Mouse (Mus musculus) cerebellum, postnatal 4 days (tissue): ENCODE measurements around the gene Tmem80.
A peak's percentile ranks its signal among the peaks of the same experiment; 100 is the strongest.

ENCODE experiments used
- DNase-seq, 2 experiments: peaks; one replicate each; pipeline ENCODE4 v3.0.0; 2022; ENCODE audit warnings: low spot score in 2 of 2, mixed read lengths in 1 of 2

Tmem80 gene

DNA sequence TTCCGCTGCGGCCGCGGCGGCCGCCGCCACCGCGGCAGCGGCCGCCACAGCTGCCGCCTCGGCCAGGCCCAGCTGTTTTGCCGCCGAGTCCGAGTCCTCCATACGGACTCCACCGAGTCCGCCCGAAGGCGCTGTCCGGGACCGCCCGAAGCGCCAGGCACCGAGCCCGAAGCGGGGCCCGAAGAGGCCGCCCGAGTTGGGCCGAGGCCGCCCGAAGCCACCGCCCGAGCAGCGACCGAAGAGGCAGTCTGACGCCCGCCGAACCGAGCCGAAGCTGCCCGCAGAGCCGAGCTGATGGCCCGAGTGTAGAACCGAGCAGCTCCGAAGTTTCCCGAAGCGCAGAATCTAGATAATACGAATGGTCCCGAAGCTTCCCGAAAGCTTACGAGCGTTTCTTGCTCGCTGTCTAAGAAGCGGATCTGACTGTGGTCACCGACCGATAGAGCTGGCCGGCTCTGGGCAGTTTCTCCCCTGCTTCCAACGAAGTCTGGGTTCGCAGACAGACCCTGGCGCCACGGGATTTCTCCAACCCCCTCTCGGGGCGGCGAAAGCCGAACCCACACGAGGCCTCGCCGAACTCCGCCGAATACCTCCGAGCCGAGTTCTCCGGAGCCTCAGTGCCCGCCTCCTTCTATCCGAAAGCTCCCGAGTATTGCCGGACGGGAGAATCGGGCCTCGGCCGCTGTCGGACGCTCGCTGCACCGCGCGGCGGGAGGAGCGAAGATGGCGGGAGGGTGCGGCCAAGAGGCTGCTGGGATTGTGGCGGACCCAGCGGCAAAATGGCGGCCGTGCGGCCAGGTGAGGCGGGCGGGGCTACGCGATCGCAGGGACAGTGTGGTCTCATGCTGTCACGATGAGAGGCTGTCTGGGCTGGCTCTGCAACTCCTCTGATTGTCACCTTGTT is at the start of gene Tmem80, which contains the start of gene Deaf1:
Gene Tmem80, plus strand, starts transcription at position 271 of the 904 bp plus-strand sequence.
Gene Deaf1, minus strand, starts transcription at position 222 of the 904 bp plus-strand sequence.
- DNase-seq = peak; percentile 99 to 100

DNA sequence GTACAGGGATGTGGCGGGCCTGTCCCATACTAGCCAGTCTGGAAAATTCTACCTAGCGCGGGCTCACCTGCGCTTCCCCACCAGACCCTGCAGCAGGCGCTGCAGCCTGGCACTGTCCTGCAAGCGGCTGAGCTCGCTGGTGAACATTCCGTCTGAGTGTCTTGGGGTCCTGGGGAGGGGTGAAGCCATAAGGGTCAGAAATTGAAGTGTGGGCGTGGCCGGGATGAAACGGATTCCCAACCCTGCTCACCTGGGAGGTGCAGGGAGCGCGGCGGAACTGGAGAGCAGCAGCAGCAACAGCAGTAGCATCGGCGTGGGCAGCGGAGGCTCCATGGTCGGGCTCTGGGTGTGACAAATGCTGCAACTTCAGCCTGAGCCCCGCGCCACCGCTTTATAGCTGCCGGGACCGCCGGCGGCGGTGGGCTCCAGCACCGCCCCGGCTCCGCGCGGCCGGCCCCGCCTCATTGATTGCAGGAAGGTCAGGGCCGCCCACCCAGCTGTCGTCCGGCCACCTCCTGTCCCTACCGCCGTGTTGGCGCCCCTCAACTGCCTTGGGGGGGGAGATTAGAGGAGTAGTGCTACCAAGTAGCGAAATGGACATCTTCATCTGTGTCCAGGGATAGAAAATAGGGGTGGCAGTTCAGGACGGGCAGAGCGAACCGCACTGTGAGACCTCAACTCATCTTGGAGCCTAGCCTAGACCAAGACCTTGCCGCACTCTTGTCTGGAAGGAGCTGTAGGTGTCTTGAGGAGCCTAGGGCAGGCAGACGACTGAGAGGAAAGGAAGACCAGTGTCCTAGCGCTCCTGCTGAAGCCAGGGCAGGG is 48.6 kb upstream of the Tmem80 start, which contains the start of gene Sct:
Gene Sct, minus strand, starts transcription at position 368 of the 825 bp plus-strand sequence.
- peak in 1 of 2 experiments; percentile 38 for DNase-seq

DNA sequence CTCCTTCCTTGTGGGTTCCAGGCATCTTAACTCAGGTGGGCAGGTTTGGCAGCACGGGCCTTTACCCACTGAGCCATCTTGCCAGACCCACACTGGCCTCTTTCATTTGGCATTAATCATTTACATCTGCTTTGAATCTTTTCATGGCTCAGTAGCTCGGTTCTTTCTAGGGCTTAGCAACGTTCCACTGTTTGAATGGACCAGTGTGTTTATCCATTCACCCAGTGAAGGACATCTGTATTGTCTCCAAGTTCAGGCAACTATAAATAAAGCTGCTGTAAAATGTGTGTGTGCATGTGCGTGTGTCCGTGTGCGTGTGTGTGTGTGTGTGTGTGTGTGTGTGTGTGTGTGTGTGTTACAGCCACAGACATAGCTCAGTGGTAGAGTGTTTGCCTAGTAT is 46.1 kb upstream of the Tmem80 start:
- no peak for DNase-seq

DNA sequence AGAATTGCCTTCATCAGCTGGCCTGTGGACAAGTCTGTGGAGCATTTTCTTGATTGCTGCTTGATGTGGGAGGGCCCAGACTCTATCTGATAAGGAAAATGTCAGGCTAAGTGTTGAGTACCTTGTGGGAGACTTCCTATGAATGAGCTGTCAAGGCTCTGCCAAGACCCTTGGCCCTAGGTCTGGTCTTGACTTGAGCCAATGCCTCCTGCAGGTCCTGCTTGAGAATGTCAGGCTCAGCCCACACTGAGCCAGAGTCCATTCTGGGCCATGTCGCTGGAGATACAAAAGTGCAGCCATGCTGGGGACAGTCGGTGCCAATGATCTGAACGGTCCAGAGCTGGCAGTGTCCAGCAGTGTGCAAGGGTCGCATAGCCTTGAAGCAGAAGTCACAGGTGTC is 44.8 kb upstream of the Tmem80 start:
- DNase-seq = no peak

GRCm38 (mm10) chr7:141288042-141288441 is 39.5 kb upstream of the Tmem80 start:
- DNase-seq = no peak

GRCm38 (mm10) chr7:141291921-141292582 is 35.5 kb upstream of the Tmem80 start, which contains the start of gene Drd4:
TSS of gene Drd4 (plus strand) at chr7:141292006.
- no peak for DNase-seq

DNA sequence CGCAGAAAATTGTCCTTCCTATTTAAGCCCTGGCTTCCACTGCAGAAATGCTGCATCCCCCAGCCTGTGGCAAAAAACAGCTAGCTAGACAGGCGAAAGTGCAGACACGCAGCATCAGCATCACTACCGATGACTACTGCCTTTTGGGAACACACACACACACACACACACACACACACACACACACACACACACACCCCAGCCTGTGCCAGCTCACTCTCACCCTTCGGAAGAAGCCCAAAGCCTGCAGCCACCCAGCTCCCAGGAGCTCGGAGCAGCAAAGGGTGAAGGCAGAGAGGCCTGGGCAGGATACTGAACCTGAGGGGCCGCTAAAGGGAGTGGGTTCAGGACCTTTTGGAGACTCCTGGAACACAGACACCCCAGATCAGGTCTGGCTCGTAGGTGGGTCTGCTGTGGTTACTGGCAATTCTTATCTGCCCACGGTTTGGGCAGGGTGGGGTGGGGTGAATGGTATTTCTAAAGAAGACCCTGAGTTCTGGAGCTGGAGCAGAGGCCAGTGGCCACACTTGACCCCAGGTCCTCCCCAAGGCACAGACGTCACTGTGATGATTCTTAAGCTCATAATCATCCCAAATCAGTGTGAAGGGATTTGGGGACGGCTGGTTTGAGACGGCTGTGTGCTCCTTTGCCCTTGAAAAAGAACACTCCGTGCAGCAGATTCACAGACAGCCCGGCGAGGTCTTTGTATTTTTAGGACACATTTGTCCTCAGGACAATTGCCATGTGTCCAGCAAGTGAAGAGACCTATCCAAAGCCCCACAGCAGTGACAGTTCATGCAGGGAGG is 34.8 kb upstream of the Tmem80 start:
- no peak for DNase-seq

DNA sequence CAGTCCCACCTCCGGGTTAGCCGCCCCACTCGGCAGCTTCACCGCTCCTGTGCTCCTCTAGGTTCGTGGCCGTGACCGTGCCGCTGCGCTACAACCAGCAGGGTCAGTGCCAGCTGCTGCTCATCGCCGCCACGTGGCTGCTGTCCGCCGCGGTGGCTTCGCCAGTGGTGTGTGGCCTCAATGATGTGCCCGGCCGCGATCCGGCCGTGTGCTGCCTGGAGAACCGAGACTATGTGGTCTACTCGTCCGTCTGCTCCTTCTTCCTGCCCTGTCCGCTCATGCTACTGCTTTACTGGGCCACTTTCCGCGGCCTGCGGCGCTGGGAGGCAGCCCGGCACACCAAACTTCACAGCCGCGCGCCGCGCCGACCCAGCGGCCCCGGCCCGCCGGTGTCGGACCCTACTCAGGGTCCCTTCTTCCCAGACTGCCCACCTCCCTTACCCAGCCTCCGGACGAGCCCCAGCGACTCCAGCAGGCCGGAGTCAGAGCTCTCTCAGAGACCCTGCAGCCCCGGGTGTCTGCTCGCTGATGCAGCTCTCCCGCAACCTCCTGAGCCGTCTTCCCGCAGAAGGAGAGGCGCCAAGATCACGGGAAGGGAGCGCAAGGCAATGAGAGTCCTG is 33.6 kb upstream of the Tmem80 start:
- no peak for DNase-seq

- no peak for DNase-seq
Measured at GRCm38 (mm10) chr7:141294479-141294878, 33.1 kb upstream of the Tmem80 start.

DNA sequence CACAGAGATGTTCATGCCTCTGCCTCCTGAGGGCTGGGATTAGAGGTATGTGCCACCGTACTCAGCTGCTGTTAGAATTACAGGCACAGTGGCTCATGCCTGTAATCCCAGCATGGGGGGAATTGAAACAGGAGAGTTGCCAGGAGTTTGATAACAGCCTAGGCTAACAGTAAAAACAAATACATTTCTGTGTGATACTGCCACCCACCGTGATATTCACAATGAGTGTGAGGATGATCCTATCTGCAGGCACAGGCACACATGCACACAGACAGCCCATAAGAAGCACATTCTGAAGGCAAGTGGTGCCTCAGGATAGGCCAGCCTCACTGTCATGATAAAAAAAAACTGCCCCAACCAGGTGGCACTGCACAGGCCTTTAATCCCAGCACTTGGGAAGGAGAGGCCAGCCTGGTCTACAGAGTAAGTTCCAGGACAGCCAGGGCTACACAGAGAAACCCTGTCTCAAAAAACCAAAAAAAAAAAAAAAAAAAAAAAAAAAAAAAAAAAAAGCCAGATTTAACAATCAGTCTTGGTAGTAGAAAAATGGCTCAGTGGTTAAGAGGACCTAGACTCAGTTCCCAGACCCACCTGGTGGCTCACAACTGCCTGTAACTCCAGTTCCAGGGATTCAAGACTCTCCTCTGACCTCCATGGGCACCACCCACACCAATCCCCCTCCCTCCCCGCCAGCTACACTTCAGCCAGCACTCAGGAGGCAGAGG is 29.5 kb upstream of the Tmem80 start:
- no peak for DNase-seq

GRCm38 (mm10) chr7:141299175-141299574 is 28.4 kb upstream of the Tmem80 start:
- DNase-seq = no peak

GRCm38 (mm10) chr7:141301386-141301785 is 26.2 kb upstream of the Tmem80 start:
- no peak for DNase-seq

- no peak for DNase-seq
Measured at GRCm38 (mm10) chr7:141302702-141303268, 24.8 kb upstream of the Tmem80 start.

- no peak for DNase-seq
Measured at GRCm38 (mm10) chr7:141304537-141304936, 23.0 kb upstream of the Tmem80 start.

DNA sequence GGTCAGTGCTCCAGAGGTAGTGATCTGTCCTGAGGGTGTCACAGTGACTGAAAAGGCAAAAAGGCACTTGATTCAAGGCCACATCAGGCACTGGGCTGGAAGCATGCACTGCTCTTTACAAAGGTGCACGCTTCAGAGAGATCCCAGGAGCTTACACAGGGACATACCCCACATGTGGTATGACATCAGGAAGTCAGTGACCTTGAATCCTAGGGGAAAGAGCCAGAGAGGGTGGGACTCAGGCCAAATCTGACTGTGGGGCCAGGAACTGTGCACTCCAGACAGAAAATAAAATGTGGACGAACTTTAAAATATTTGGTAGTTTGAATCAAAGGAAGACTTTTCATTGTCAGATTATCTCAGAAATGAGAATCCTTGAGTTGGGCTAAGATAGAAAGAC is 13.1 kb upstream of the Tmem80 start:
- DNase-seq = no peak

DNA sequence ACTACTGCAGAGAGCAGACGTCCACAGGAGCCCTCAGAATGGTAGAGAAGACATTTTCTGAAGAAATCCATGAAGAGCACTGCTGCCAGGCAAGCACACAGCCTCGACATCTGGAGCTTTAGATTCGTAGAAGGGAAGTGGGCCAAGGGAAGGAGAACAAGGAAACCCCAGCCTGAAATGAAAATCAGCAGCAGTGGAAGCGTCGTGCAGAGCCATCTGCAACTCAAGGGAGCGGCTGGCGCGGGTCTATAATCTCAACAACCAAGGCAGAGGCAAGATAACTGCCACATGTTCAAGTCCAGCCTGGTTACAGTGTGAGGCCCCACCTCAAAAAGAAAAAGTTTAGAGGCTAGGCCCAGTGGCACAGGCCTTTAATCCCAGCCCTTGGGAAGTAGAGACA is 12.5 kb upstream of the Tmem80 start:
- no peak for DNase-seq

GRCm38 (mm10) chr7:141315974-141316373 is 11.6 kb upstream of the Tmem80 start:
- no peak for DNase-seq

DNA sequence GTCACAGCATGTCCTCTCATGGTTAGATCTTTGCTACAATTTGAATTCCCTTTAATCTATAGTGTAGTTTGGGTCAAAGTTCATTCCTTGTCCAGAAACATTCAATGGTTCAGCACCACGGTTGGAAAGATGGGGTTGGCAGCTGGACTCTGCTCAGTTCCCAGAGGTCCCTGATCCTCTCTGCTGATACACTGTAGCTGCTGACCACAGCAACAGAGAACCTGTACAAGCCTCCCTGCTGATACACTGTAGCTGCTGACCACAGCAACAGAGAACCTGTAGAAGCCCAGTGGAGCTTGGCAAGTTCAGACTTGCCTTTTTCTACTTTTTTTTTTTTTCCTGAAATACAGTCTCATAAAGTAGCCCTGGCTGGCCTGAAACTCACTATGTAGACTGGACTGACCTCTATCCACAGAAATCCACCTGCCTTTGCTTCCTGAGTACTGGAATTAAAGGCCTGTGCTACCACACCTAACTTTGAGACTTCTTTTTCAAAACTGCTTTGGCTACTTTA is 9.9 kb upstream of the Tmem80 start:
- DNase-seq = no peak

- no peak for DNase-seq
Measured at GRCm38 (mm10) chr7:141319446-141319845, 8.1 kb upstream of the Tmem80 start.
